Mouse (Mus musculus) embryonic fibroblast, embryonic 13.5 days (primary cell): ENCODE results near the gene Ak7.

Source experiments
- CTCF ChIP-seq: IDR thresholded peaks from 2 replicates; pipeline ENCODE4 v1.5.1; 2011; ENCODE audit warnings: mild to moderate bottlenecking, control low read depth, low read length, moderate library complexity, borderline replicate concordance; ENCODE audit not compliant: insufficient read depth
- POLR2A ChIP-seq: IDR thresholded peaks from 2 replicates; pipeline ENCODE4 v1.6.1; 2011; ENCODE audit warnings: low read depth, mild to moderate bottlenecking, control low read depth, low read length, moderate library complexity

- TF ChIP-seq CTCF, result no peak
- no peak for TF ChIP-seq POLR2A
Measured at GRCm38 (mm10) chr12:105686791-105687190, 19.0 kb upstream of the Ak7 start.
